Mouse (Mus musculus): Measurements from ENCODE around the gene Tmem186.

DNA sequence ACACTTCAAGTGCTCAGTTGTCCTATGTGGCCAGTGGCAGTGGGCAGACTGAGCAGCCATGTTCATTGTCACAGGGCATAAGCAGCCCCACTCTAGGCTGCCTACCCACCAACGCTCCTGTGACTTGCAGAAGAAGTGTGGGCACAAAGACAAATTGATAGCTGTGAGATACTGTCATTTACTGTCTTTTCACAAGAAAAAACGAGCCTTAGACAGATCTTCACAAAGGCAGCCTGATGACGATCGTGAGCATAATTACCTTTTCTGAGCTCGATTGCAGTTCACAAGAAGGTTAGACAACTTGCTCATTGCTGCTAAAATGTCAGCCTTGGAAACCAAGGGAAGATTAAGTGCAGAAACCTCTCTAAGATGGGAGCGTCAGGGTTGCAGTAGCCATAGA, 17.6 kb upstream of the Tmem186 start:
- no peak for TF ChIP-seq CTCF (IDR thresholded peaks at IDR 0.05; ENCODE audit: low read depth)
- no peak for TF ChIP-seq EP300 (IDR thresholded peaks at IDR 0.05; ENCODE audit: low read depth)

All from liver, postnatal 0 days (tissue).